ENCODE assay signal across 8 mouse cellular contexts in the genomic region with DNA sequence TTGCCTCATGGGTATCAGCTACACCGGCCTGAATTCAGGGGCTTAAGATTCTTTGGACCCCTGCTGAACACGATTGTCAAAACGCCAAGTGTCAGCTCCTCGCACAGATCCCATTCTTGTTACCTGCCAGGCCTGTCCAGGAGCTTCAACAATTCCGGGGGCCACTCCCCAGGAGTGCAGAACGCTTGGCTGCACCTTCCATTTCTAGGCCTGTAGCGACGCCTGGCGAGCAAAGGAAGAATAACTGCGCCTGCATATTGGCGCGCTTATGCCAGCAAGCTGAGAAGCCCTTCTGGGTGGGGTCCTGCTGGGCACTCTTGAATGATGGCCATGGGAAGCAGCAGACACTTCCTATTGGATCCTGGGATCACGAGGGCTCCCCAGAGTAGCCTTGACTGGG. TPM values are rescaled to one million over a fixed set of nuclear protein-coding genes. Genes with fewer than 3 reads are reported as not detected.
DNase-seq lines count a peak whose midpoint lies in the region; ATAC-seq and TF ChIP-seq lines count a peak whose summit lies in the region.

No protein-coding gene starts in this region.

- H3K27ac ChIP-seq in ES-E14 (ENCODE audit: insufficient read depth, low read depth, low read length, poor library complexity, severe bottlenecking) = no peak overlapping the region
- no peak overlapping the region for H3K27ac ChIP-seq in forebrain, postnatal 0 days (ENCODE audit: low read depth, low read length)
- H3K27ac ChIP-seq in layer of hippocampus, adult 2 months = no peak overlapping the region
- H3K27ac ChIP-seq in neural tube, embryonic 15.5 days (replicated peaks) = no peak overlapping the region

- peak overlapping the region; percentile 30 for H3K4me2 ChIP-seq in forebrain, postnatal 0 days (ENCODE audit: low read depth)
- H3K4me2 ChIP-seq in neural tube, embryonic 15.5 days = peak overlapping the region; percentile 55

- H3K36me3 ChIP-seq in ES-E14 (ENCODE audit: control insufficient read depth, insufficient read depth, low read length, poor library complexity, severe bottlenecking) = no peaks in the 10 kb centered on the region
- no peaks in the 10 kb centered on the region for H3K36me3 ChIP-seq in forebrain, postnatal 0 days (ENCODE audit: insufficient read depth)
- no peaks in the 10 kb centered on the region for H3K36me3 ChIP-seq in neural tube, embryonic 15.5 days

- TF ChIP-seq POLR2A in lung, adult 2 months (IDR thresholded peaks at IDR 0.05; ENCODE audit: borderline replicate concordance, extremely low read depth, low read depth, low read length) = no peak

- H3K9me3 ChIP-seq in ES-E14 (ENCODE audit: control insufficient read depth, insufficient read depth, low read depth, low read length) = no peaks in the 10 kb centered on the region
- H3K9me3 ChIP-seq in forebrain, postnatal 0 days (ENCODE audit: low read length) = no peaks in the 10 kb centered on the region
- H3K9me3 ChIP-seq in neural tube, embryonic 15.5 days (replicated peaks) = no peaks in the 10 kb centered on the region

- peak overlapping the region in 1 of 2 experiments; percentile 26; a peak in 1 of 4 replicates for H3K4me3 ChIP-seq in ES-E14 (ENCODE audit: insufficient read depth in 1 of 2, low read depth in 1 of 2, low read length in 2 of 2, poor library complexity in 1 of 2, severe bottlenecking in 1 of 2)
- H3K4me3 ChIP-seq in forebrain, postnatal 0 days (ENCODE audit: low read depth, low read length) = no peak overlapping the region
- H3K4me3 ChIP-seq in layer of hippocampus, adult 2 months = peak overlapping the region; percentile 16; the same call in 1 of the 2 replicates
- no peak overlapping the region for H3K4me3 ChIP-seq in lung, adult 2 months (replicated peaks; ENCODE audit: extremely low read depth, low read depth, low read length)
- H3K4me3 ChIP-seq in neural tube, embryonic 15.5 days (replicated peaks) = peak overlapping the region; percentile 29

- peak; percentile 52 for ATAC-seq in forebrain, postnatal 0 days
- ATAC-seq in hematopoietic stem cell, adult 5-6 weeks (replicated peaks in 1 of 2; ENCODE audit: insufficient read depth in 1 of 2, low FRiP score in 2 of 2, low TSS enrichment in 1 of 2, low read depth in 1 of 2, poor library complexity in 2 of 2, severe bottlenecking in 2 of 2) = peak; percentile 69 to 75
- peak; percentile 65; the same call in 1 of the 2 replicates for ATAC-seq in neural tube, embryonic 15.5 days (ENCODE audit: low FRiP score)

- no peak overlapping the region for H3K9ac ChIP-seq in ES-E14 (ENCODE audit: insufficient read depth, low read depth, low read length, poor library complexity, severe bottlenecking)
- H3K9ac ChIP-seq in forebrain, postnatal 0 days = no peak overlapping the region
- 0 out of 2 replicates have a peak overlapping the region, but pooled peaks have one; percentile 11 for H3K9ac ChIP-seq in neural tube, embryonic 15.5 days (replicated peaks)

- peaks cover 2 to 33% of the 10 kb centered on the region in 2 experiments for H3K4me1 ChIP-seq in ES-E14 (ENCODE audit: control insufficient read depth in 2 of 2, insufficient read depth in 2 of 2, low read length in 2 of 2, poor library complexity in 1 of 2)
- H3K4me1 ChIP-seq in forebrain, postnatal 0 days (ENCODE audit: insufficient read depth) = peaks cover 5% of the 10 kb centered on the region; the same call in 1 of the 2 replicates
- 0 out of 2 replicates have a peak, but pooled peaks cover 2% of the 10 kb centered on the region for H3K4me1 ChIP-seq in lung, adult 2 months (ENCODE audit: control insufficient read depth, insufficient read depth, low read length)
- H3K4me1 ChIP-seq in neural tube, embryonic 15.5 days = peaks cover 18% of the 10 kb centered on the region

- no peak for DNase-seq in ES-E14 (ENCODE audit: low read depth, low spot score)
- peak; percentile 78 to 88 for DNase-seq in cerebellum, adult 18-20 months
- peak; percentile 92 for DNase-seq in forebrain, postnatal 0 days
- peak; percentile 70 to 78 for DNase-seq in layer of hippocampus, adult 2 months (ENCODE audit: low spot score in 2 of 2)
- peak; percentile 72 for DNase-seq in lung, adult 2 months
- peak; percentile 41 to 51 for DNase-seq in thymus, adult 18-20 months

- TF ChIP-seq CTCF in forebrain, postnatal 0 days (IDR thresholded peaks at IDR 0.05; ENCODE audit: low read depth) = peak; percentile 97
- TF ChIP-seq CTCF in layer of hippocampus, adult 2 months (conservative IDR thresholded peaks at IDR 0.05) = peak; percentile 94
- peak; percentile 94 for TF ChIP-seq CTCF in lung, adult 2 months (IDR thresholded peaks at IDR 0.05; ENCODE audit: insufficient read depth, low read length)

- no peaks in the 10 kb centered on the region for H3K27me3 ChIP-seq in forebrain, postnatal 0 days (ENCODE audit: insufficient read depth, low read length)
- H3K27me3 ChIP-seq in neural tube, embryonic 15.5 days (replicated peaks) = no peaks in the 10 kb centered on the region

- in situ Hi-C loops in ES-E14 (cut with MboI; ENCODE audit: low sequenced_read_pairs in 2 of 2, unreplicated experiment in 2 of 2) = loop anchor here (5.0 to 25.0 kb wide), 5 partner anchors 127 to 409 kb away; a partner anchor contains a TSS

- WGBS in forebrain, postnatal 0 days = 2% methylated on average over 13 of the region's 13 CpGs
- WGBS in lung, adult 2 months = 1% methylated on average over 13 of the region's 13 CpGs
- WGBS in neural tube, embryonic 15.5 days = under 1% methylated on average over 13 of the region's 13 CpGs

TF ChIP-seq in ES-E14, 5 proteins besides CTCF, POLR2A, EP300 and RAD21:
- TF ChIP-seq ZC3H11A (IDR thresholded peaks at IDR 0.05; ENCODE audit: borderline replicate concordance, low read depth, low read length) (peak; percentile 72; the same call in 1 of the 2 replicates), HCFC1 (IDR thresholded peaks at IDR 0.05; ENCODE audit: borderline replicate concordance, insufficient read depth, low read length) (no peak)

RNA-seq across cellular contexts. Expression of a gene that starts 7.2 kb away (rescaled TPM):
- total RNA-seq in ES-E14 (2012; rRNA removed) = 2.4 and 5.5 TPM in 2 replicates
- 35.7 and 45.8 TPM in 2 replicates for total RNA-seq in forebrain, postnatal 0 days (2014; rRNA removed)
- 9.5 and 12.9 TPM in 2 replicates for polyA plus RNA-seq in forebrain, postnatal 0 days (2015; fragmentation: Nextera tagmentation; extraction: Ambion mirVana)
- total RNA-seq in hematopoietic stem cell, adult 5-6 weeks (2017) = not detected in 2 replicates
- total RNA-seq in layer of hippocampus, adult 2 months (2021) = 10 to 100 TPM; 13.5 to 18.5 TPM
- polyA plus RNA-seq in lung, adult 2 months (2012; rRNA removed) = 6.6 and 9.2 TPM in 2 replicates
- polyA plus RNA-seq in neural tube, embryonic 15.5 days (2015; fragmentation: Nextera tagmentation; extraction: Ambion mirVana) = 1.8 and 2.0 TPM in 2 replicates

Comparison
In these comparisons a context has a peak if more than half of its experiments do, and no peak if none do; other contexts are left out.
1. H3K4me3 ChIP-seq: peak in layer of hippocampus, adult 2 months (single experiment) and neural tube, embryonic 15.5 days (single experiment); none in forebrain, postnatal 0 days (single experiment) and lung, adult 2 months (single experiment).
2. Peak in every context shown above with its lines, with median percentiles within 50 percentile points of each other: ATAC-seq and CTCF ChIP-seq.